Mouse (Mus musculus) T-helper 2 cell (primary cell): ENCODE data around the gene Ablim1.

Experiments
- in situ Hi-C: fragments of 300-600 bp; cut with MboI, MseI; formaldehyde crosslinking; loops from one replicate; pipeline ENCODE4 v1.15.1; 2025; ENCODE audit warnings: high pct_unique_total_duplicates

The Ablim1 gene

DNA sequence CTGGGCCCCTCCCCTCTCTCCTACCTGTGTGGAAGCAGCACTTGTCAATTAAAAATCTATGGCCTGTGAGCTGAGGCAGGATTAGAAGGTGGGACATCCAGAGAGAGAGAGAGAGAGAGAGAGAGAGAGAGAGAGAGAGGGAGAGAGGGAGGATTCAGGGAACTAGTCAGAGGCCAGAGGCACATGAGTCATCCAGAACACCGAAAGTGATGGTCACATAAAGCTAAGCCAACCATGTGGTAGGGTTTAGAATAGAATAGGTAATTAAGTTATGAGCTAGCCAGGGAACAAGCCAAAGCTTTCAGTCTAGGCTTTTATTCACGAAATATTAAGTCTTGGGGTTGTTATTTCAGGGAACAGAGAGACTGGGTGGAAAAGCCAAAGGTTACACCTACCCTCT is 10.1 kb downstream of the Ablim1 start:
- in situ Hi-C loops, result loop anchor here (10.0 kb wide), 1 partner anchor 1830 kb away; no protein-coding TSS in a partner anchor

GRCm38 (mm10) chr19:57301961-57302395 is 12.7 kb downstream of the Ablim1 start:
- in situ Hi-C loops, result loop anchor here (10.0 kb wide), 1 partner anchor 1833 kb away; no protein-coding TSS in a partner anchor

DNA sequence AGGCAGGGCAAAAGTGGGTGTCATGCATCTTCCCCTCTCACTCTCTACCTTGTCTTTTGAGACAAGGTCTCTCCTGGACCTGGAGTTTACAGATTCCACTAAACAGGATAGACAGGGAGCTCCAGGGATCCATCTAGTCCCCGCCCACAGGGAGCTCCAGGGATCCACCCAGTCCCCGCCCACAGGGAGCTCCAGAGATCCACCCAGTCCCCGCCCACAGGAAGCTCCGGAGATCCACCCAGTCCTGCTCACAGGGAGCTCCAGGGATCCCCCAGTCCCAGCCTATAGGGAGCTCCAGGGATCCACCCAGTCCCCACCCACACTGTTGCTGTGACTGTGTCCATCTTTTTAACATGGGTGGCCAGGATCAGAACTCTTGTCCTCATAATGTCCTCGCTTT is 16.7 kb downstream of the Ablim1 start:
- in situ Hi-C loops, result no loop called here

GRCm38 (mm10) chr19:57297447-57297846 is 17.3 kb downstream of the Ablim1 start:
- in situ Hi-C loops, result no loop called here

GRCm38 (mm10) chr19:57296539-57296938 is 18.2 kb downstream of the Ablim1 start:
- in situ Hi-C loops, result no loop called here

DNA sequence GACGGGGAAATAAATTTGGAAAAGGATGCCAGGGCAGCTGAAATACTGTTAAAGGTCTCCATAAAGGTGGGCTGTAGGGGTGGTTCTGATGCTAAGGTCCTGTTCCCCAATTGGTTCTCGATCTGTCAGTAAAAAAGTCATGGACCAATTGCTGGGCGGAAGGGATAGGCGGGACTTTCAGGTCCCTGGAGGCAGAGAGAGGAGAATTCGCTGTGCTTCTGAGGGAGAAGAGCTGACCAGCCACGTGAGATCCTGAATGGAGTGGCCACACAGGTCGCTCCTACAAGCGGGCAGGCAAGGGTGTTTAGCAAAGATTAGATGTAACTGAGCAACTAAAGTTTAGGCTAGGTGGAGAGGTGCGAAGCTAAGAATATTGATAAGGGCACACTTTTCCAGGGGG is 19.2 kb downstream of the Ablim1 start:
- in situ Hi-C loops, result no loop called here

GRCm38 (mm10) chr19:57294356-57294755 is 20.4 kb downstream of the Ablim1 start:
- in situ Hi-C loops, result no loop called here

- in situ Hi-C loops, result no loop called here
These were observed 21.0 kb downstream of the Ablim1 start for GRCm38 (mm10) chr19:57293737-57294136.

DNA sequence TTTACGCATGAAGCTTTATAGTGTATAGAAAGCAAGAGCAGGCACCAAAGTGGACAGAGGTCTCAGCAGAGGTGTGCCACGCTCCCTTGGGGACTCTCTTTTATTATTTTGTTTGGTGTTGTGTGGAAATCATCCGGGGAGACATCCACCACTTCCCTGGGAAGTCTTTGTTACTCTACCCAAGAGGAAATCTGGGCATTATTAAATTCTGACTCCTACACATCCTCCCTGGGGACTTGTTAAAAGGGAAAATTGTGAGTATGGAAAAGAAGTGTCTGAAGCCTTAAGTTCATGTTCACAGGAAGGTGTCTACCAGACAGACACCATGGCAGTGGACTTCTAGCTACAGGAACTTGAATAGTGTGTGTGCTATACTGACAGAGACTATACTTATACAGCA is 31.4 kb downstream of the Ablim1 start:
- in situ Hi-C loops, result no loop called here

GRCm38 (mm10) chr19:57282642-57283041 is 32.1 kb downstream of the Ablim1 start:
- in situ Hi-C loops, result no loop called here

- in situ Hi-C loops, result no loop called here
These were observed 35.1 kb downstream of the Ablim1 start for GRCm38 (mm10) chr19:57279666-57280065.

GRCm38 (mm10) chr19:57278263-57278662 is 36.5 kb downstream of the Ablim1 start:
- in situ Hi-C loops, result no loop called here

DNA sequence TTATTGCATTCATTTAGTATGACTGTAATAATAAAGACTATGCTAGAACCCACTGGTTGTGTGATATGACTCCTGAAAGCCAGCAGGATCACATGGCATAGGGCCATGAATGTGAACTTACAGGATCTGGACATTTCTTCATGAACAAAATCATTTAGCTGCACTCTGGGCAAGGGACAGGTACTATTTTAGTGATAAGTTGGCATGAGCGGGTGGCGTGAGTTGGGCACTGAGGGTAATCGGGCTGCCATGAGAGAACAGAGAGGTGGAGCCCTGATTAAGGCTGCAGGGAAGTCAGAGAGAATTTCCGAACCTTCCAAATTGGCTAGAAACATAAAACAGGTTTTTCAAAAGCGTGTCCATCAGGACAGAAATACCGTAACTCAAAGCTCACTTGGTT is 37.7 kb downstream of the Ablim1 start:
- in situ Hi-C loops, result no loop called here

DNA sequence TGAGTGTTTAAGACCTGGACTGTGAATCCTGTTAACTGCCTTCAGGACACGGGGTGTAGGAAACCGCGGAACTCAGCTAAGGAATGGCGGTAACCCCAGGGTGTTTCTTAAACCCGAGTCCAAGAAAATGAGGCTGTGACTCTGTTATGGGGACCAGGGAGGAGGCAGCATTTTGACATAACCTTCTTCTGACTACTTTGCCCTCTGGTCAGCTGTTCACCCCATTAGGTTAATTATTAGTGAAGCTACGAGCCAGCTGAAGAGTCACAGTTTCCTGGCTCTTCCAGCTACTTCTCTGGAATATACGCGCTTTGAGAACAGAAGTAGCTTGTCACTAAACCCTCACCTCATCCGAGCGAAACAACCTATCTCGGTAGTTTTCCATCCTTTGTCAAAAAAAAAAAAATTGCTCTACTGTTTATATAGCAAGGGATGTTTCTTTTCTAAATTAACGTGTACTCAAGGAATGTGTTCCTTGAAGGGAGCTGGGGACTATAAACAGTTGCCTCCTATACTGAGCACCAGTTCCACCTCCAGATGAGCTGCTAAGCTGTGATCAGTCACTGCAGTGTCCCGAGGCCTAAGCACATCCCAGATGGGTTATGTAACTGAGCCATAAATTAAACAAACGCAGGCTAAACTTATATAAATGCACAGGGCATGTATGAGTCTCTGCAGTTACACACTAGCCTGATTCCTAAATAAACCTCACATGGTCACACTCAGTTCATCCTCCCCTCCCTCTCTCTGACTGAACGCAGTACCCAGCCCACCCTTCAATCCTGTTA is 39.4 kb downstream of the Ablim1 start:
- in situ Hi-C loops, result no loop called here

DNA sequence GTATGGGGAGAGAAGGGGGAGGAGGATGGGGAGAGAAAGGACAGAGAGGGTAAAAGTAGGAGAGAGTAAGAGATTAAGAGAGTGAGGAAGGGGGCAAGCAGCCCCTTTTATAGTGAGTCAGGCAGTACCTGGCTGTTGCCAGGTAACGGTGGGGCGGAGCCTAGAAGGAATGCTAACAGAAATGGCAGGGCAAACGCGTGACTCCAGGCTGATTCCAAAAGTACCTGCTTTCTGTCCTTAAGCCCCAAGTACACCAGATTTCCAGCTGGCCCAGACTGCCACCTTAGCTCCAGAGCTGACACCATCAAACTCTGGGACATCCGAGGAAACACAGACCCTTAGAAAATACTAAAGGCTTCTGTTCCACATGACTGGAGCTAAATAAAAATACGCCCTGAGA is 40.0 kb downstream of the Ablim1 start:
- in situ Hi-C loops, result no loop called here

DNA sequence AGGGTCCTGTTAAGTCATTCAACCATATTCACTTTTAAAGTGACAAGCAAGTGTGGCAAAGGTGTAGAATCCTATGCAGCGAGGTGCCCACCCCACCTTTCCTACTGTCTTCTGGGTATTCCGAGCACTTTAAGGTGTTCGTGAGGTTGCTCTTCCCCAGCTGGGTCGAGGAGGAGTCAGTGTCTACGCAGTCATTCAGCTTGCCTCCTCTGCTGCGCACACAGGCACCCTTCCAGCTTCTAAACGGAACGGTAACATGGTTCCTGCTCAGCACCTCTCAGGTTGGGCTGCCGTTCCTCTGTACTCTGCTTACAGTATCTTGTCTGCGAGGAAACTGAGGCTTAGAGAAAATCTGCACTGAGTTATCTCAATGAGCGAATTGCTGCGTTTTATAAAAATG is 40.4 kb downstream of the Ablim1 start:
- in situ Hi-C loops, result no loop called here

GRCm38 (mm10) chr19:57272824-57273613 is 41.7 kb downstream of the Ablim1 start:
- in situ Hi-C loops, result no loop called here

GRCm38 (mm10) chr19:57271757-57272156 is 43.0 kb downstream of the Ablim1 start:
- in situ Hi-C loops, result no loop called here

DNA sequence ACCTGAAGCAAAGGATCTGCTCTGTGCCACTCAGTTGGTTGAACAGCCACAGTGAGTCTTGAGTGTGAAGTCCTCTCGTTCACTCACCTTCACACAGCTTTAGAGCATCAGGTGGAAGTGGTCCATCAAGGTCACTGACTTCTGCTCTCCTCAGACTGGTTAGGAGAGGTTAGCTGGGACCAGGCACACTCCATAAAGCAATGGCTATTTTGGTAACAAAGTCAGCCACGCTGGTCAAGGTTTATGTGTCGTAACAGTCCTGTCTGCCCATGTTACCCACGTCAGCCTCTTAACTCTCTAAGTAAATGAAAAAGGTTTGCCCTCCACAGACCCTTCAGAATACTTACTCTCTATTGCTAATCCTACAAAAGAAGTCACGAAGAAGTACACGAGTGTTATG is 44.0 kb downstream of the Ablim1 start:
- in situ Hi-C loops, result no loop called here

GRCm38 (mm10) chr19:57269791-57270190 is 44.9 kb downstream of the Ablim1 start:
- in situ Hi-C loops, result no loop called here

- in situ Hi-C loops, result no loop called here
These were observed 47.2 kb downstream of the Ablim1 start for GRCm38 (mm10) chr19:57267531-57267930.

- in situ Hi-C loops, result no loop called here
These were observed 48.2 kb downstream of the Ablim1 start for GRCm38 (mm10) chr19:57266374-57267085.
